Mouse (Mus musculus): ENCODE results near the gene Abcc10.

- no peak for TF ChIP-seq CTCF (conservative IDR thresholded peaks at IDR 0.05; ENCODE audit: low read length)
- TF ChIP-seq POU5F1 (IDR thresholded peaks at IDR 0.05; ENCODE audit: borderline replicate concordance, low read length) = no peak
Observed at GRCm38 (mm10) chr17:46313135-46313715, 14.9 kb downstream of the Abcc10 start.
